Mouse (Mus musculus) midbrain, embryonic 13.5 days (tissue): Measurements from ENCODE around the gene Mcm10. TPM values are rescaled to one million over a fixed set of nuclear protein-coding genes. Genes with fewer than 3 reads are reported as not detected.

ENCODE experiments used
- ATAC-seq: fragments of 200-750 bp; cut with Nextera tagmentation; 2 replicates; pipeline ENCODE4 v1.8.0; 2017; ENCODE audit warnings: mild to moderate bottlenecking, moderate TSS enrichment, moderate library complexity
- H3K27ac ChIP-seq: fragments of 300-500 bp; sonication (generic); 2 replicates; pipeline ENCODE4 v1.5.1; 2015; ENCODE audit warnings: inconsistent platforms, mild to moderate bottlenecking, moderate library complexity
- H3K27me3 ChIP-seq: fragments of 300-500 bp; sonication (generic); 2 replicates; pipeline ENCODE4 v1.6.1; 2015; ENCODE audit warnings: mild to moderate bottlenecking, inconsistent platforms
- H3K36me3 ChIP-seq: fragments of 300-500 bp; sonication (generic); 2 replicates; pipeline ENCODE4 v1.6.1; 2015; ENCODE audit warnings: mild to moderate bottlenecking, inconsistent platforms
- H3K4me1 ChIP-seq: fragments of 300-500 bp; sonication (generic); replicated peaks from 2 replicates; pipeline ENCODE4 v1.6.1; 2015; ENCODE audit warnings: inconsistent platforms
- H3K4me2 ChIP-seq: fragments of 300-500 bp; sonication (generic); replicated peaks from 2 replicates; pipeline ENCODE4 v1.6.1; 2015; ENCODE audit warnings: moderate library complexity, mild to moderate bottlenecking, inconsistent platforms
- H3K4me3 ChIP-seq: fragments of 300-500 bp; sonication (generic); replicated peaks from 2 replicates; pipeline ENCODE4 v1.5.1; 2015; ENCODE audit warnings: mild to moderate bottlenecking, inconsistent platforms
- H3K9ac ChIP-seq: fragments of 300-500 bp; sonication (generic); replicated peaks from 2 replicates; pipeline ENCODE4 v1.6.1; 2015; ENCODE audit warnings: mild to moderate bottlenecking, inconsistent platforms
- H3K9me3 ChIP-seq: fragments of 300-500 bp; sonication (generic); 2 replicates; pipeline ENCODE4 v1.6.1; 2016; ENCODE audit warnings: mild to moderate bottlenecking, inconsistent platforms
- WGBS: fragments of 180-500 bp; shearing (Covaris S2); methylation state at CpG from one replicate; pipeline ENCODE4 v1.1.7; 2015; 5-methylcytosine and 5-hydroxymethylcytosine counted together
- polyA plus RNA-seq: library from polyadenylated mRNA; unstranded; fragments of >200 nt; fragmentation: Nextera tagmentation; extraction: Ambion mirVana; gene quantifications from 2 replicates; pipeline ENCODE4 v1.2.1, GENCODE M21; 2015

Gene Mcm10
- polyA plus RNA-seq = 10.7 and 11.2 TPM in 2 replicates

DNA sequence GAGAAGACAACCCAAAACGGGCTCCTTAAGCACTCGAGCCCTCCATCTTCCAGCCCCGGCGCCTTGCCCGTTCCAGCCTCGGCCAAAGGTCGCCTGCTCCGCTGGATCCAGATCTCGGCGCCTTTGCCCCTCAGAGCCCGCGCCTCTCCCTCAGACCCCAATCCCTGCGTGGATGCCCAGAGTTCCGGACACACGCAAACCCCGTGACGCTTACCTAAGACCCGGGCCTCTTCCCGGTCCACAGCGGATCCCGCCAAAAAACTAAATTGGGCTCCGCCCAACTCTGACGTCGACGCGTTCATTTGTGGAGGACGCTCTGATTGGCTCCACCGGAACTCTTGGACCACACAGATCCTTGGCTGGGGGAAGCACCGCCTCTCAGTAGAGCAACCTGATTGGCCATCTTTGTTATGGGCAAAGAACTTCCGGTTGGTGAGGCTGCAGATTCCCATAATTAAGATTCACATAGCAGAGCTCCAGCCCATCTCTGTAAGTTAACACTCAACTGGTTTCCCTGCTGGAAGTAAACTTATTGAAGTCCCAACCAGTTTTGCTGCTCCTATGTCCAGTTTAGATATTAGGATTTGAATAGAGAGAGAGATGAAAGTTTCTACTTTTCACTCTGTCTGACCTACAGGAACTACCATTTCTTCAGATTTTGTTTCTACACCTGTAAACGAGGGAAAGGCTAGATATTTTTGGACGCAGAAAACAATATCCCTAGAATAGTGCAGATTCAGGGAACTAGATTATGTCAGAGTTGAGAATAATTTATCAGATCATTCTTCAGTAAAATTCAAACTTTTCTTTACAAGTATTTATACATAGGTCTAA is at the start of gene Mcm10:
Gene Mcm10, minus strand, starts transcription at position 301 of the 834 bp plus-strand sequence.
- Histone ChIP-seq H3K4me2 (peak within 1 kb of the TSS; percentile 72), H3K9me3 (no peaks in the 10 kb centered on the region), H3K9ac (peak within 1 kb of the TSS; percentile 55; the same call in 1 of the 2 replicates), H3K27me3 (no peaks in the 10 kb centered on the region), H3K4me3 (peak within 1 kb of the TSS; percentile 68), H3K36me3 (peaks cover 12% of the 10 kb centered on the region), H3K4me1 (peaks cover 12% of the 10 kb centered on the region), H3K27ac (no peak within 1 kb of the TSS)
- peak; percentile 100 for ATAC-seq
- 4% methylated on average over 32 of the region's 32 CpGs for WGBS

DNA sequence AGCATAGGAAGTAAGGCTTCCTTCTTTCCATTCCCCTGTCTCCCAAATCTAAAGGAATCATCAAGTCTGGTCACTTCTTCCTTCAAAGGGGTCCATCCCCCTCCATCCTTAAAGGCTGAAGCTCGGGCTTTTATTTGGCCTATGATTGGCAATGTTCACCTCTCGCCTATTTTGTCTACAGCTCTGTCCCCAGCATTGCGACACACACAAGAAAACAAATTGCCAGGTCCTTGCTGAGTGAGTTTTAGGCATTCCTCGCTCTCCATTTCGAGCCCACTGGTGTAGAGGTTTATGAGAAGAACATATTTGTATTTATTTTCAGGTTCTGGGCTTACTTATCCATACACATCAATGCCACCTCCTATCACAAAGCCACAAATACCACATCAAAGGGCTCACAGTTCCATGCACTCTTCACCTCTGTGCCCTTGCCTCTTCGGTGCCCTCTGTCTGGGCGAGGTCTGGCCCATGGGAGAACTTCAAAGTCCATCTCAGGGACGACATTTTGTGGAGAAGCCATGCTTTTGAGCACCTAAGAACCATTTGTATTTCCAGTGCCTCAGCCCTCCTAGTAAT is 48.6 kb upstream of the Mcm10 start:
- H3K27ac ChIP-seq = no peak overlapping the region
- 82% methylated on average over 8 of the region's 8 CpGs for WGBS

DNA sequence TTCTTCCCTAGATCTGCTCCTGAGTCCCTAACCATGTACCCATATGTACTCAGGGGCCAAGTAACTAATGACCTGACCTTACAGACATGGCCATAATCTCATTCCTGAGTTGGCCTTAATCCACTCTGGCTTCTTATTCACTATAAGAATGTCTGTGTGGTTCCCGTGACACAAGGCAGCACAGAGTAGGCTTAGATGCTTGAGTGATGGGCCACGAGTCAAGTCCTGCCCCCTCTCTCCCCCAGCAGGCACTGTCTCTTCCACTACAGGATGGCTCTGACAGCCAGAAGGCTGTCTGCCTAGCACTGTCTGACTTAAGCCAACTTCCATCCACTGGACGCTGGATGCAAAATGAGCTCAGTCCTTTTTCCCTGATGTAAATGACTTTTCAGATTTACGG is 47.4 kb upstream of the Mcm10 start:
- Histone ChIP-seq H3K27me3 (peaks cover 21% of the 10 kb centered on the region), H3K36me3 (no peaks in the 10 kb centered on the region), H3K27ac (no peak overlapping the region), H3K9me3 (no peaks in the 10 kb centered on the region), H3K4me2 (no peak overlapping the region), H3K4me1 (peaks cover 14% of the 10 kb centered on the region), H3K4me3 (no peak overlapping the region), H3K9ac (no peak overlapping the region)
- ATAC-seq = no peak
- WGBS = 66% methylated on average over 4 of the region's 4 CpGs

More for the DNA sequence above, 48.6 kb upstream of the Mcm10 start:
- no peak overlapping the region for H3K4me2 ChIP-seq
- no peaks in the 10 kb centered on the region for H3K36me3 ChIP-seq
- H3K27me3 ChIP-seq = peaks cover 21% of the 10 kb centered on the region
- H3K9me3 ChIP-seq = no peaks in the 10 kb centered on the region
- ATAC-seq = no peak
- H3K4me3 ChIP-seq = no peak overlapping the region
- H3K9ac ChIP-seq = no peak overlapping the region
- H3K4me1 ChIP-seq = peaks cover 14% of the 10 kb centered on the region

DNA sequence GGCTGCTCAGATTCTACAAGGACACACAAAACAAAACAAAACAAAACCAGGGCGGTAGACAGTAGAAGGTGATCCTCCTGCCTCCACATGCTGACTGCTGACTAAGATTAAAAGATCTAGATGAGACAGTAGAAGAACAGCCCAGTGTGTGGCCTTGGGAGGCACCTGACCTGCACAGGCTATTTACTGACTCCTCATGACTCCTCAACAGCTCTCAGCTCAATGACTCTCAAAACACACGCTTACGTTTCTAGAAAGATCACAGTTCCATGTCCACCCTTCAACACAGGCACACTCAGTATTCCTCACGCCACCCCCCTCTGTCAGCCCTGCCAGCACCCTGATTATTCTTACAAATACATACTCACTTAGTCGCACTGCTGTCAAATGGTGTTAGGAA is 45.8 kb upstream of the Mcm10 start:
- WGBS = 79% methylated on average over 5 of the region's 5 CpGs
- Histone ChIP-seq H3K27me3 (peaks cover 21% of the 10 kb centered on the region), H3K4me3 (no peak overlapping the region), H3K36me3 (no peaks in the 10 kb centered on the region), H3K4me1 (peaks cover 7% of the 10 kb centered on the region), H3K9ac (no peak overlapping the region), H3K4me2 (no peak overlapping the region), H3K27ac (no peak overlapping the region), H3K9me3 (no peaks in the 10 kb centered on the region)
- no peak for ATAC-seq

GRCm38 (mm10) chr2:5050562-5050961 is 38.0 kb upstream of the Mcm10 start:
- Histone ChIP-seq H3K4me3 (no peak overlapping the region), H3K27me3 (no peaks in the 10 kb centered on the region), H3K36me3 (no peaks in the 10 kb centered on the region), H3K27ac (no peak overlapping the region), H3K4me2 (no peak overlapping the region), H3K4me1 (peaks cover 5% of the 10 kb centered on the region), H3K9ac (no peak overlapping the region), H3K9me3 (no peaks in the 10 kb centered on the region)
- WGBS = 94% methylated on average over 2 of the region's 2 CpGs
- ATAC-seq = no peak

DNA sequence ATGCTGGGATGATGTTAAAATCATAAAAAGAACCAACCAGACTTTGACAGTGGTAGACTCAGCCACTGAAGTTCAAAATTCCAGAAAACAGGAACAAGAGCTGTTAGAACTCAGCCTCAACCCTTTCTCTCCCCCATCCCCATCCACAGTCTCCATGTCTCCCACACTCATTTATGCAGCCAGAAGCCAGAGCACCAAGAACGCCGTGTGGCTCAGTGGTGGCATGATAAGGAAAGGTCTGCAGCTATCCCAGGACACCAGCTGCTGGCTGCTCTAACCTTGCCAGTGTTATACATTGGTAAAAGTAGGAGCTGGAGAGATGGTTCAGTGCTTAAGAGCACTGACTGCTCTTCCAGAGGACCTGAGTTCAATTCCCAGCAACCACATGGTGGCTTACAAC is 34.4 kb upstream of the Mcm10 start:
- Histone ChIP-seq H3K27ac (no peak overlapping the region), H3K4me1 (peaks cover 14% of the 10 kb centered on the region), H3K36me3 (no peaks in the 10 kb centered on the region), H3K27me3 (no peaks in the 10 kb centered on the region), H3K9ac (no peak overlapping the region), H3K9me3 (no peaks in the 10 kb centered on the region), H3K4me2 (no peak overlapping the region), H3K4me3 (no peak overlapping the region)
- ATAC-seq = no peak
- WGBS = 91% methylated on average over 2 of the region's 2 CpGs

GRCm38 (mm10) chr2:5045269-5045965 is 32.8 kb upstream of the Mcm10 start:
- Histone ChIP-seq H3K4me2 (no peak overlapping the region), H3K27ac (no peak overlapping the region)
- 0 out of 2 replicates have a peak, but pooled peaks have one; percentile 20 for ATAC-seq

GRCm38 (mm10) chr2:5044321-5044720 is 31.7 kb upstream of the Mcm10 start:
- WGBS = 63% methylated on average over 3 of the region's 3 CpGs
- no peak overlapping the region for H3K4me2 ChIP-seq

More at GRCm38 (mm10) chr2:5045269-5045965, 32.8 kb upstream of the Mcm10 start:
- WGBS = 45% methylated on average over 13 of the region's 13 CpGs
- no peaks in the 10 kb centered on the region for H3K36me3 ChIP-seq
- no peaks in the 10 kb centered on the region for H3K9me3 ChIP-seq
- no peaks in the 10 kb centered on the region for H3K27me3 ChIP-seq
- H3K9ac ChIP-seq = no peak overlapping the region
- no peak overlapping the region for H3K4me3 ChIP-seq
- peaks cover 14% of the 10 kb centered on the region for H3K4me1 ChIP-seq

DNA sequence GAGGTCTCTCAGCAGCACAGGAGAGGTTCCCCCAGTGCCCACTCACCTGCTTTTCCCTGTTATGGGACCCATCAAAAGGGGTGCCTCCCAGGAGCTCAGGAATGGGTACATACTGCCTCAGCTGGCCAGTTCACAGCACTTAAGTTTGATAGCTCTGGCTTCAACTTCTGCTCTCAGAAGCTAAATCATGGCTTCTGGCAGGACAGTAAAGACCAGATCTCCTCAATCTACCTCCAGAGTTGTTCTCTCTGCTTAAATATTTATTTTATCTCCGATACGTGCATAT is 30.8 kb upstream of the Mcm10 start:
- peaks cover 14% of the 10 kb centered on the region for H3K4me1 ChIP-seq
- H3K4me3 ChIP-seq = no peak overlapping the region
- no peak overlapping the region for H3K4me2 ChIP-seq
- H3K9me3 ChIP-seq = no peaks in the 10 kb centered on the region
- no peak overlapping the region for H3K27ac ChIP-seq
- ATAC-seq = no peak
- no peaks in the 10 kb centered on the region for H3K27me3 ChIP-seq
- H3K9ac ChIP-seq = no peak overlapping the region
- 93% methylated on average over 2 of the region's 2 CpGs for WGBS
- H3K36me3 ChIP-seq = no peaks in the 10 kb centered on the region

More at GRCm38 (mm10) chr2:5044321-5044720, 31.7 kb upstream of the Mcm10 start:
- Histone ChIP-seq H3K4me3 (no peak overlapping the region), H3K27me3 (no peaks in the 10 kb centered on the region), H3K36me3 (no peaks in the 10 kb centered on the region), H3K9me3 (no peaks in the 10 kb centered on the region), H3K9ac (no peak overlapping the region), H3K27ac (no peak overlapping the region), H3K4me1 (peaks cover 14% of the 10 kb centered on the region)
- no peak for ATAC-seq

GRCm38 (mm10) chr2:5042616-5043475 is 30.3 kb upstream of the Mcm10 start:
- Histone ChIP-seq H3K9ac (no peak overlapping the region), H3K27ac (no peak overlapping the region), H3K9me3 (no peaks in the 10 kb centered on the region), H3K27me3 (no peaks in the 10 kb centered on the region), H3K4me3 (no peak overlapping the region), H3K36me3 (no peaks in the 10 kb centered on the region), H3K4me1 (peaks cover 14% of the 10 kb centered on the region), H3K4me2 (no peak overlapping the region)
- 84% methylated on average over 11 of the region's 11 CpGs for WGBS
- ATAC-seq = no peak

DNA sequence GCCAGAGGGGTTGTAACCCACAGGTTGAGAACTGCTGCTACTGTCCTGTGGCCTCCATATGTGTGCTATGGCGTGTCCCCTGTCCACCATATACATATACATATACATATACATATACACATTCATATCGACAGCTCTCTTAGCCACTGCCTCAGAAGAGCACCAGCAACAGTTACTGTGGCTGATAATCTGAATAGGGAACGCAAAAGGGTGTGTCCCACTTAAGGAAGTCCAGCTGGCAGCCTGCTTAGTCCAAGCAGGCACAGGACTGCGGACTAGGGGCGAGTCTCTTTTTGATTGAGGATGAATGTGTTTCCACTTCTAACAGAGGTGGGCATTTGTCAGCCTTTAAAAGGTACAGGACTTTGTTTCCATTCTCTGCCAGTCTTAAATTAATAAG is 29.3 kb upstream of the Mcm10 start:
- Histone ChIP-seq H3K9me3 (no peaks in the 10 kb centered on the region), H3K9ac (no peak overlapping the region), H3K27me3 (no peaks in the 10 kb centered on the region), H3K4me3 (no peak overlapping the region), H3K27ac (no peak overlapping the region), H3K4me2 (no peak overlapping the region), H3K4me1 (peaks cover 14% of the 10 kb centered on the region), H3K36me3 (no peaks in the 10 kb centered on the region)
- 87% methylated on average over 5 of the region's 5 CpGs for WGBS
- no peak for ATAC-seq
